Mouse (Mus musculus) gastrocnemius, postnatal 36 days (tissue): ENCODE measurements at regions not wholly inside any gene's neighbourhood (a gene's known extent, or its start where the extent isn't known, plus 50 kb on each side); places are given as distances from the start of the nearest gene placed in this dataset.

ENCODE experiments used
- DNase-seq, 2 experiments: peaks; one replicate each; pipeline ENCODE4 v3.0.0; 2022
- intact Hi-C: fragments of 180-260 bp; cut with DNase I; formaldehyde crosslinking; loops from one replicate; pipeline ENCODE4 v1.15.1; 2025

GRCm38 (mm10) chr3:149437763-149438162 lies 447.4 kb upstream of the Adgrl2 start:
- intact Hi-C loops, result no loop called here

GRCm38 (mm10) chr3:149436944-149437343 lies 446.6 kb upstream of the Adgrl2 start:
- intact Hi-C loops, result no loop called here
- no peak for DNase-seq

More at GRCm38 (mm10) chr3:149437763-149438162, 447.4 kb upstream of the Adgrl2 start:
- no peak for DNase-seq

GRCm38 (mm10) chr3:149436420-149436819 lies 446.1 kb upstream of the Adgrl2 start:
- intact Hi-C loops, result no loop called here

GRCm38 (mm10) chr3:149431795-149432194 lies 441.4 kb upstream of the Adgrl2 start:
- no peak for DNase-seq
- intact Hi-C loops, result no loop called here

More at GRCm38 (mm10) chr3:149436420-149436819, 446.1 kb upstream of the Adgrl2 start:
- no peak for DNase-seq

GRCm38 (mm10) chr3:149426023-149426759 lies 435.8 kb upstream of the Adgrl2 start:
- no peak for DNase-seq
- intact Hi-C loops, result no loop called here

GRCm38 (mm10) chr3:149424306-149424705 lies 434.0 kb upstream of the Adgrl2 start:
- DNase-seq, result no peak
- intact Hi-C loops, result no loop called here

GRCm38 (mm10) chr3:149423491-149423890 lies 433.1 kb upstream of the Adgrl2 start:
- DNase-seq, result no peak
- intact Hi-C loops, result no loop called here

GRCm38 (mm10) chr3:149415081-149415480 lies 424.7 kb upstream of the Adgrl2 start:
- no peak for DNase-seq
- intact Hi-C loops, result no loop called here

- intact Hi-C loops, result no loop called here
- no peak for DNase-seq
Observed at GRCm38 (mm10) chr3:149413114-149413513, 422.8 kb upstream of the Adgrl2 start.

- intact Hi-C loops, result no loop called here
- DNase-seq, result no peak
Observed at GRCm38 (mm10) chr3:149410518-149410917, 420.2 kb upstream of the Adgrl2 start.

- DNase-seq, result no peak
- intact Hi-C loops, result no loop called here
Observed at GRCm38 (mm10) chr3:149408858-149409257, 418.5 kb upstream of the Adgrl2 start.

GRCm38 (mm10) chr3:149405872-149406271 lies 415.5 kb upstream of the Adgrl2 start:
- no peak for DNase-seq
- intact Hi-C loops, result no loop called here

GRCm38 (mm10) chr3:149404691-149405090 lies 414.3 kb upstream of the Adgrl2 start:
- intact Hi-C loops, result no loop called here
- DNase-seq, result no peak

- intact Hi-C loops, result no loop called here
- DNase-seq, result no peak
Observed at GRCm38 (mm10) chr3:149402496-149402895, 412.1 kb upstream of the Adgrl2 start.

- intact Hi-C loops, result no loop called here
- no peak for DNase-seq
Observed at GRCm38 (mm10) chr3:149395082-149395481, 404.7 kb upstream of the Adgrl2 start.

GRCm38 (mm10) chr3:149393317-149394172 lies 403.2 kb upstream of the Adgrl2 start:
- DNase-seq, result no peak
- intact Hi-C loops, result no loop called here

GRCm38 (mm10) chr3:149392164-149392563 lies 401.8 kb upstream of the Adgrl2 start:
- intact Hi-C loops, result no loop called here
- DNase-seq, result no peak

GRCm38 (mm10) chr3:149387537-149387936 lies 397.2 kb upstream of the Adgrl2 start:
- intact Hi-C loops, result no loop called here

GRCm38 (mm10) chr3:149386027-149386426 lies 395.7 kb upstream of the Adgrl2 start:
- intact Hi-C loops, result no loop called here
- DNase-seq, result no peak

More at GRCm38 (mm10) chr3:149387537-149387936, 397.2 kb upstream of the Adgrl2 start:
- no peak for DNase-seq

- DNase-seq, result no peak
Observed at GRCm38 (mm10) chr3:149385336-149385735, 395.0 kb upstream of the Adgrl2 start.

GRCm38 (mm10) chr3:149381559-149382245 lies 391.3 kb upstream of the Adgrl2 start:
- intact Hi-C loops, result no loop called here
- no peak for DNase-seq

More at GRCm38 (mm10) chr3:149385336-149385735, 395.0 kb upstream of the Adgrl2 start:
- intact Hi-C loops, result no loop called here
